Mouse (Mus musculus) cortical plate, adult 2 months (tissue): Measurements from ENCODE around the gene Sult1a1.

Source experiments
- CTCF ChIP-seq: fragments of 200-500 bp; IDR thresholded peaks from 2 replicates; pipeline ENCODE4 v1.5.1; 2011; ENCODE audit warnings: mild to moderate bottlenecking, control low read depth, low read length; ENCODE audit not compliant: insufficient read depth; ENCODE audit errors: extremely low read depth
- POLR2A ChIP-seq: fragments of 200-500 bp; IDR thresholded peaks from 2 replicates; pipeline ENCODE4 v1.6.1; 2011; ENCODE audit warnings: mild to moderate bottlenecking, low read length, control low read depth; ENCODE audit not compliant: insufficient read depth; ENCODE audit errors: extremely low read depth

DNA sequence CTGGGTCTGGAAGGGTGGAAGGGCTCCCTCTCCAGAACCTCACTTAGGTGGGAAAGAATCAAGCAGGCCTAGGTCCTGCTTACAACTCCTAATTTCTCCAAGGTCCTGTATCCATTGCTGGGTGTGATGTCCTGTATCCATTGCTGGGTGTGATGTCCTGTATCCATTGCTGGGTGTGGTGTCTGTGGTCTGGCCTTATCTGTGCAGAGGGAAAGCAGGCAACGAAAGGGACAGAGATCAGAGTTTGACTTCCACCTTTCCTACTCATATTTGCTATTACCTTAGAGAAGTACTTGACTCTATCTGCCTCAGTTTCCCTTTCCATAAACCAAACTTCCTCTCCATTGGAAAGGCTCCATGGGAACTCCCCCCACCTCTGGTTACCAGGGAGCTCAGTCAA, 52.9 kb downstream of the Sult1a1 start:
- TF ChIP-seq CTCF (no peak), POLR2A (no peak)
